8 mouse cellular contexts compared by ENCODE assay signal in genomic region chr6:135011048-135011733, GRCm38 (mm10). TPM values are rescaled to one million over a fixed set of nuclear protein-coding genes. Genes with fewer than 3 reads are reported as not detected.
DNase-seq lines count a peak whose midpoint lies in the region; ATAC-seq lines count a peak whose summit lies in the region.

Gene Ddx47 (plus strand): TSS chr6:135011612.

- peak within 1 kb of the TSS; percentile 85 for H3K9ac ChIP-seq in intestine, embryonic 14.5 days (ENCODE audit: low read length)

- DNase-seq in adrenal gland, adult 18-20 months (ENCODE audit: low spot score in 2 of 2) = peak; percentile 88 to 94
- peak; percentile 97 for DNase-seq in embryo, embryonic 11 days
- peak; percentile 89 for DNase-seq in gastrocnemius, postnatal 25 days
- DNase-seq in intestine, embryonic 14.5 days (ENCODE audit: low spot score) = peak; percentile 97
- peak; percentile 95 to 97 for DNase-seq in left cerebral cortex, postnatal 14 days (ENCODE audit: low spot score in 2 of 2)
- DNase-seq in mesoderm, embryonic 11.5 days (ENCODE audit: low read depth, low spot score) = peak; percentile 94
- DNase-seq in right cerebral cortex, postnatal 36 days (ENCODE audit: low spot score in 2 of 2) = peak; percentile 93 to 94
- DNase-seq in yolk sac, embryonic 10.5 days (ENCODE audit: low spot score) = peak; percentile 89

- H3K27ac ChIP-seq in intestine, embryonic 14.5 days (ENCODE audit: low read depth) = no peak within 1 kb of the TSS

- H3K4me1 ChIP-seq in intestine, embryonic 14.5 days (replicated peaks; ENCODE audit: control insufficient read depth, insufficient read depth, low read length) = peaks cover 4% of the 10 kb centered on the region; the same call in 1 of the 2 replicates

- peak within 1 kb of the TSS; percentile 99 for H3K4me3 ChIP-seq in intestine, embryonic 14.5 days (ENCODE audit: low read depth, low read length)

- H3K4me2 ChIP-seq in intestine, embryonic 14.5 days (ENCODE audit: low read length) = peak within 1 kb of the TSS; percentile 96

- ATAC-seq in intestine, embryonic 14.5 days (replicated peaks; ENCODE audit: low FRiP score, low TSS enrichment, low read depth) = peak; percentile 90

- WGBS in intestine, embryonic 14.5 days = 4% methylated on average over 19 of the region's 19 CpGs

- intact Hi-C loops in left cerebral cortex, postnatal 14 days (cut with DNase I) = no loop called here

- H3K36me3 ChIP-seq in intestine, embryonic 14.5 days (ENCODE audit: control insufficient read depth, insufficient read depth, low read length) = peaks cover 30% of the 10 kb centered on the region

- H3K9me3 ChIP-seq in intestine, embryonic 14.5 days (ENCODE audit: control insufficient read depth, low read length) = no peaks in the 10 kb centered on the region

- H3K27me3 ChIP-seq in intestine, embryonic 14.5 days (replicated peaks; ENCODE audit: control insufficient read depth, insufficient read depth, low read length) = no peaks in the 10 kb centered on the region

RNA-seq across cellular contexts. Expression of gene Ddx47, which starts in this region (rescaled TPM):
- total RNA-seq in adrenal gland, adult 18-20 months (2021) = 10 to 100 TPM; 61.2 to 62.1 TPM
- total RNA-seq in gastrocnemius, postnatal 25 days (2021) = 10 to 100 TPM; 26.1 to 26.4 TPM
- polyA plus RNA-seq in intestine, embryonic 14.5 days (2014; fragmentation: Nextera tagmentation; extraction: Ambion mirVana) = 103 and 115 TPM in 2 replicates
- 10 to 100 TPM; 56.1 to 56.8 TPM for total RNA-seq in left cerebral cortex, postnatal 14 days (2021)
